32 mouse cellular contexts compared by ENCODE assay signal in genomic region chr1:191102730-191103370, GRCm38 (mm10). TPM values are rescaled to one million over a fixed set of nuclear protein-coding genes. Genes with fewer than 3 reads are reported as not detected.
DNase-seq lines count a peak whose midpoint lies in the region; ATAC-seq lines count a peak whose summit lies in the region.
"Had no signal": no experiment of that assay in that cellular context is flagged by ENCODE, and none has a peak within 500 bp of the region (broad histone marks: within the 10 kb centered on the region; RNA-seq: fewer than 3 reads in every experiment).

No protein-coding gene starts in this region.

- no peak overlapping the region for H3K27ac ChIP-seq in hindbrain, embryonic 10.5 days
- H3K27ac ChIP-seq: embryonic facial prominence, embryonic 10.5 days; embryonic facial prominence, embryonic 15.5 days; forebrain, embryonic 13.5 days; limb, embryonic 10.5 days; limb, embryonic 15.5 days; liver, embryonic 13.5 days; stomach, embryonic 15.5 days had no signal

- peaks cover 29% of the 10 kb centered on the region for H3K27me3 ChIP-seq in hindbrain, embryonic 10.5 days (ENCODE audit: insufficient read depth, poor library complexity, severe bottlenecking)

- H3K4me3 ChIP-seq in hindbrain, embryonic 10.5 days = no peak overlapping the region
- H3K4me3 ChIP-seq: embryonic facial prominence, embryonic 10.5 days; embryonic facial prominence, embryonic 15.5 days; forebrain, embryonic 13.5 days; heart, embryonic 12.5 days; limb, embryonic 10.5 days; limb, embryonic 15.5 days; liver, embryonic 13.5 days; stomach, embryonic 15.5 days had no signal

- peak; percentile 53 for ATAC-seq in CD4-positive, CD25-positive, alpha-beta regulatory T cell, adult 4 months
- ATAC-seq: forebrain, embryonic 13.5 days; hindbrain, embryonic 16.5 days; intestine, embryonic 16.5 days; lung, postnatal 0 days had no signal

- peak; percentile 31 for DNase-seq in right cerebral cortex, adult 18-20 months
- no peak for DNase-seq in right cerebral cortex, postnatal 36 days (ENCODE audit: low spot score in 2 of 2)
- DNase-seq in induced T-regulatory cell, adult 2 months (ENCODE audit: low read depth) = peak; percentile 68
- DNase-seq in ovary, postnatal 10 days (ENCODE audit: low spot score) = no peak
- DNase-seq in T-cell, adult 2 months (ENCODE audit: low spot score) = no peak
- DNase-seq in cerebellum, postnatal 25 days = no peak
- no peak for DNase-seq in hindbrain, embryonic 10.5 days (ENCODE audit: low spot score)
- DNase-seq: adrenal gland, postnatal 14 days; cerebellum, adult 18-20 months; cerebellum, postnatal 14 days; gastrocnemius, postnatal 25 days; heart, adult 18-20 months; heart, postnatal 4 days; kidney, adult 8-10 months; kidney, postnatal 10 days; layer of hippocampus, adult 9-11 months; liver, embryonic 13.5 days; lung, adult 18-20 months; lung, postnatal 4 days; midbrain, embryonic 14.5 days; right cerebral cortex, postnatal 14 days had no signal

- no peaks in the 10 kb centered on the region; the same call in 1 of the 2 replicates for H3K9me3 ChIP-seq in hindbrain, embryonic 10.5 days
- H3K9me3 ChIP-seq: embryonic facial prominence, embryonic 10.5 days; embryonic facial prominence, embryonic 15.5 days; forebrain, embryonic 13.5 days; heart, embryonic 12.5 days; limb, embryonic 10.5 days; limb, embryonic 15.5 days; liver, embryonic 13.5 days; stomach, embryonic 15.5 days had no signal

- H3K4me1 ChIP-seq in hindbrain, embryonic 10.5 days (replicated peaks) = peaks cover 16% of the 10 kb centered on the region

- H3K36me3 ChIP-seq in hindbrain, embryonic 10.5 days = no peaks in the 10 kb centered on the region
- H3K36me3 ChIP-seq: embryonic facial prominence, embryonic 10.5 days; embryonic facial prominence, embryonic 15.5 days; heart, embryonic 12.5 days; limb, embryonic 10.5 days; limb, embryonic 15.5 days; liver, embryonic 13.5 days; stomach, embryonic 15.5 days had no signal

- WGBS in hindbrain, embryonic 10.5 days = 80% methylated on average over 15 of the region's 15 CpGs

RNA-seq across cellular contexts. Expression of gene Batf3, which starts 5.2 kb away (rescaled TPM):
- polyA plus RNA-seq in CD4-positive, CD25-positive, alpha-beta regulatory T cell, adult 4 months (2017; shearing (Covaris generic)) = not detected
- 4.8 and 5.2 TPM in 2 replicates for polyA plus RNA-seq in hindbrain, embryonic 10.5 days (2016; fragmentation: Nextera tagmentation; extraction: Ambion mirVana)

RNA-seq across cellular contexts. Expression of gene Nsl1, which starts 40.0 kb away (rescaled TPM):
- polyA plus RNA-seq in CD4-positive, CD25-positive, alpha-beta regulatory T cell, adult 4 months (2017; shearing (Covaris generic)) = 1 to 10 TPM; 1.6 to 3.7 TPM
- polyA plus RNA-seq in hindbrain, embryonic 10.5 days (2016; fragmentation: Nextera tagmentation; extraction: Ambion mirVana) = 25.5 and 31.0 TPM in 2 replicates

RNA-seq across cellular contexts. Expression of gene Tatdn3, which starts 40.1 kb away (rescaled TPM):
- polyA plus RNA-seq in CD4-positive, CD25-positive, alpha-beta regulatory T cell, adult 4 months (2017; shearing (Covaris generic)) = 10 to 100 TPM; 10.8 to 11.5 TPM
- 9.9 and 13.9 TPM in 2 replicates for polyA plus RNA-seq in hindbrain, embryonic 10.5 days (2016; fragmentation: Nextera tagmentation; extraction: Ambion mirVana)

Comparison
In these comparisons a context has a peak if more than half of its experiments do, and no peak if none do; other contexts are left out.
1. DNase-seq: peak in right cerebral cortex, adult 18-20 months (single experiment) and induced T-regulatory cell, adult 2 months (single experiment); none in right cerebral cortex, postnatal 36 days (0 of 2), ovary, postnatal 10 days (single experiment), T-cell, adult 2 months (single experiment), cerebellum, postnatal 25 days (0 of 2) and hindbrain, embryonic 10.5 days (single experiment).